Mouse (Mus musculus): Measurements from ENCODE around the gene Tmem94. TPM values are rescaled to one million over a fixed set of nuclear protein-coding genes. Genes with fewer than 3 reads are reported as not detected.
A peak's percentile ranks its signal among the peaks of the same experiment; 100 is the strongest.

Tmem94 gene
- polyA plus RNA-seq, 1 experiment from 2014 or later = 42.1 TPM

- ATAC-seq (ENCODE audit: low FRiP score) = no peak
- WGBS = 39% methylated on average over 7 of the region's 7 CpGs
- H3K4me1 ChIP-seq = peaks cover 71% of the 10 kb centered on the region
- peak overlapping the region; percentile 76 for H3K9ac ChIP-seq
- no peaks in the 10 kb centered on the region for H3K27me3 ChIP-seq
- H3K4me2 ChIP-seq (replicated peaks) = peak overlapping the region; percentile 83
- no peaks in the 10 kb centered on the region for H3K9me3 ChIP-seq (replicated peaks)
- H3K27ac ChIP-seq = 0 out of 2 replicates have a peak overlapping the region, but pooled peaks have one; percentile 25
- peaks cover 14% of the 10 kb centered on the region for H3K36me3 ChIP-seq
- peak overlapping the region; percentile 93 for H3K4me3 ChIP-seq
Measured at GRCm38 (mm10) chr11:115812095-115812494, 46.9 kb downstream of the Tmem94 start.

DNA sequence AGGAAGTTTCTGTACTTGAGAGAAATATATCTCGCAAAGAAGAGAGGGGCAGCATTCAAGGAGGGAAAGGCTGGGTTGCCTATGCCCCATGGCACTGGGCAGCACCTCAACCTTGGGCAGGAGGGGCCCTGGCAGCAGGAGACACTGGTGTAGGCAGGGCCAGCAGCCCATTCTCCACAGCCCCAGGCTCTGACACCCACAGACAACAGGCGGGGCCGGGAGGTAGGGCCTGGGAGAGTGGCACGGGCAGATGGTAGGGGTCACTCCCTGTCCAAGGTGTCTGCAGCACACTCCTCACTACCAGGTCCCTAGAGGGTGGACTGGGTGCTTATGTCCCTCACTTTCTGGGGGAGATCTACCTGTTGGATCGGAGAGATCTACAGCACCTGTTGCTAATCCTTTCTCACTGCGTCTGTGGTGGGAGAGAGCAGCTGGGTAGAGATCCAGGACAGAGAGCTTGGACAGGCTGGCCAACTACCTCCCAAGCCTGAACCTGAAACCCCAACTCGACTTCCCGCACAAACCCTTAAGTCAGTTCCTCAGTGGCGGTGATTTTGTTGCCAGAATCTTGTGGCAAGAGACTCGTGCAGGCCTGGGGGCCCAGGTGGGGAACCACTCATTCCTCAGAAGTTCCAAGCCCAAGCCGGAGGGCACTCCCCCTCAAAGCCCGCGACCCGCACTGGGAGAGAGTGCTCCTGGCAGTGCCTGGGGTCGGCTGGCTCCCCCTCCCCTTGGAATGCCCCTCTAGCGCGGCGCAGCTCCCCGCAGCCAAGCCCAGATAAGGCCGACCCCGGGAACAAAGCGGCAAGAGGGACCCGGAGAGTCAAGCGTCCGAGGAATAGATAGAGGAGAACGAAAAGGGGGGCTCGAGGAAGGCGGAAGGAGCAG, 47.5 kb downstream of the Tmem94 start:
- peak overlapping the region; percentile 76 for H3K9ac ChIP-seq
- H3K36me3 ChIP-seq = 0 out of 2 replicates have a peak, but pooled peaks cover 10% of the 10 kb centered on the region
- ATAC-seq (ENCODE audit: low FRiP score) = peak; percentile 36
- H3K4me2 ChIP-seq (replicated peaks) = peak overlapping the region; percentile 83
- no peaks in the 10 kb centered on the region for H3K9me3 ChIP-seq (replicated peaks)
- H3K27ac ChIP-seq = peak overlapping the region; percentile 58; the same call in 1 of the 2 replicates
- no peaks in the 10 kb centered on the region for H3K27me3 ChIP-seq
- WGBS = 2% methylated on average over 28 of the region's 28 CpGs
- H3K4me1 ChIP-seq = peaks cover 64% of the 10 kb centered on the region
- peak overlapping the region; percentile 93 for H3K4me3 ChIP-seq

DNA sequence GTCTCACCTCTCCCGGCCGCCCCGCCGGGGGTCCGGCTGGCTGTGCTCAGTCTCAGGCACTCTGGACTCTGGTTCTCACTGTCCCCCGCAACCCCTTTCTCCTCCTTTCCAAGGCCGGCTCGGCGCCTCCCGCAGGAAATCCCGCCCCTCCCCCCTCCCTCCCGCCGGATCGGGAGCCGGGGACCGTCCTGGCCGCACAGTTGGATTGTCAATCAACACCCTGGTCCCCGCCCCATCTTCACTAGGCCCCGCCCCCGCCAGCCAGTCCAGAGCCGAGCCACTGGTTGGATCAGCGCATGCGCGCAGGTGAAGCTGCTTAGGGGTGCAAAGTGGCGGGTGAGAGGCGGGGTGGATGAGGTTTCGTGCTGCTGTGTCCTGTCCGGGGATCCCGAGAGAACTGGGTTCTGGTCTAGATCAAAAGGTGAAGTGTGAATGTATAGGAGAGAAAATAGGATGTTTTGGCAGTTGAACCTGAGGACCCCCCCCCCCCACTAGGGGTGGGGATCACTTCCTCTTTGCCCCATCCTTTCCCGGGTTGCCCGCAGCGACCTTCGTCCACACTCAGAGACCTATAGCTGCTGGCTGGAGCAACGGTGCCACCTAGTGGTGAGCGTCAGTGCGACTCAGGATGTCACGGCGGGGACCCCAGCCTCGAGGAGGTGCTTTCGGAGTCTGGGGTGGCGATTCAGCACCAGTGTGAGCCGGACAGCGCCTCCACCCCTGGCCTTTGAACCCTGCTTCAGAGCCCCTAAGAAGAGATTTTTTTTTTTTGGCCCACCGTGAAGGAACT, 48.5 kb downstream of the Tmem94 start, which contains the start of gene Caskin2:
Gene Caskin2, minus strand, starts transcription at position 133 of the 790 bp plus-strand sequence.
- under 1% methylated on average over 43 of the region's 44 CpGs for WGBS
- Histone ChIP-seq H3K4me3 (peak within 1 kb of the TSS; percentile 93), H3K36me3 (peaks cover 16% of the 10 kb centered on the region), H3K4me1 (peaks cover 55% of the 10 kb centered on the region), H3K9me3 (replicated peaks) (no peaks in the 10 kb centered on the region), H3K4me2 (replicated peaks) (peak within 1 kb of the TSS; percentile 83), H3K9ac (peak within 1 kb of the TSS; percentile 85), H3K27ac (peak within 1 kb of the TSS; percentile 58), H3K27me3 (no peaks in the 10 kb centered on the region)
- ATAC-seq (ENCODE audit: low FRiP score) = peak; percentile 92

- Histone ChIP-seq H3K36me3 (peaks cover 23% of the 10 kb centered on the region), H3K4me3 (peak within 1 kb of the TSS; percentile 93), H3K9me3 (replicated peaks) (no peaks in the 10 kb centered on the region), H3K27ac (peak within 1 kb of the TSS; percentile 75), H3K4me2 (replicated peaks) (peak within 1 kb of the TSS; percentile 83), H3K27me3 (no peaks in the 10 kb centered on the region), H3K4me1 (peaks cover 43% of the 10 kb centered on the region), H3K9ac (peak within 1 kb of the TSS; percentile 85)
- ATAC-seq (ENCODE audit: low FRiP score) = peak; percentile 51
- WGBS = under 1% methylated on average over 71 of the region's 84 CpGs
Measured at GRCm38 (mm10) chr11:115814605-115815450, 49.6 kb downstream of the Tmem94 start, which contains the start of gene Tsen54. Gene Tsen54 (plus strand): TSS chr11:115814724.

- no peak overlapping the region for H3K9ac ChIP-seq
- H3K9me3 ChIP-seq (replicated peaks) = no peaks in the 10 kb centered on the region
- H3K4me1 ChIP-seq = peaks cover 19% of the 10 kb centered on the region
- 82% methylated on average over 5 of the region's 5 CpGs for WGBS
- peaks cover 1% of the 10 kb centered on the region for H3K27me3 ChIP-seq
- no peak overlapping the region for H3K27ac ChIP-seq
- H3K4me3 ChIP-seq = no peak overlapping the region
- no peak for ATAC-seq (ENCODE audit: low FRiP score)
- H3K36me3 ChIP-seq = peaks cover 38% of the 10 kb centered on the region
- H3K4me2 ChIP-seq (replicated peaks) = no peak overlapping the region
Measured at GRCm38 (mm10) chr11:115817331-115817730, 52.1 kb downstream of the Tmem94 start.

DNA sequence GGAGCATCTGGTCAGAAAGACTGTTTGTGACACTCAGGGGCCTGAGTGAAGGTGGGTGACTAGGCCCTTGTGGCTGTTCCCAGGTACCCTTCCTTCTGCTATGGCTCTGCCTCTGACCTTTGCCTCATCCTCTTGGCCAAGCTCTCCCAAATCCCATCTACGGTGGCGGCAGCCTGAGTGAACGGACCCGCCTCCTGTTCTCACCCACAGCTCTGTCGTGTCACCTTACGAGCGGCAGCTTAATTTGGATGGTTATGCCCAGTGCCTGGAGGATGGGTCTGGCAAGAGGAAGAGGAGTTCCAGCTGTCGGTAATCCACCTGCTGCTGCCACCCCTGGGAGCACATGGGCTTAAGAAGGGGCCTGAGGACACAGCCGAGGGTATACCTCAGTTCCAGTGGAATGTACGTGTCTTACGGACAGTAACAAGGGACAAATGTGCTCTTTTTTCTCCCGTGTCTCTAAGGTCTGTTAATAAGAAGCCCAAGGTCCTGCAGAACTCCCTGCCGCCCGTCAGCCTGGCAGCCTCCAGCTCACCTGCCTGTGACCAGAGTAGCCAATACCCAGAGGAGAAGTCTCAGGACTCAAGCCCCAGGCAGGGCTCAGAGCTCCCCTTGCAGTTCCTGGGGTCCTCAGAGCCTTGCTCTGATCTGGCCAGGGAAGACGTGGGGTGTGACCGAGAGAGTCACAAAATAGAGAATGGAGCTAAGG, 54.8 kb downstream of the Tmem94 start:
- Histone ChIP-seq H3K27me3 (peaks cover 29% of the 10 kb centered on the region), H3K27ac (no peak overlapping the region), H3K36me3 (peaks cover 43% of the 10 kb centered on the region), H3K4me3 (no peak overlapping the region), H3K9me3 (replicated peaks) (no peaks in the 10 kb centered on the region), H3K4me1 (peaks cover 24% of the 10 kb centered on the region), H3K9ac (no peak overlapping the region), H3K4me2 (replicated peaks) (no peak overlapping the region)
- ATAC-seq (ENCODE audit: low FRiP score) = no peak
- WGBS = 91% methylated on average over 16 of the region's 16 CpGs

GRCm38 (mm10) chr11:115821001-115821400, 55.8 kb downstream of the Tmem94 start:
- H3K4me1 ChIP-seq = peaks cover 14% of the 10 kb centered on the region
- WGBS = 94% methylated on average over 4 of the region's 4 CpGs
- ATAC-seq (ENCODE audit: low FRiP score) = no peak

GRCm38 (mm10) chr11:115823774-115824740, 58.8 kb downstream of the Tmem94 start, which contains the start of gene Llgl2:
Gene Llgl2 (plus strand): TSS chr11:115824049.
- peak; percentile 90 for ATAC-seq (ENCODE audit: low FRiP score)
- Histone ChIP-seq H3K27ac (no peak within 1 kb of the TSS), H3K27me3 (peaks cover 63% of the 10 kb centered on the region), H3K9me3 (replicated peaks) (no peaks in the 10 kb centered on the region), H3K4me2 (replicated peaks) (peak within 1 kb of the TSS; percentile 78), H3K9ac (peak within 1 kb of the TSS; percentile 51), H3K36me3 (peaks cover 35% of the 10 kb centered on the region), H3K4me3 (peak within 1 kb of the TSS; percentile 57), H3K4me1 (peaks cover 15% of the 10 kb centered on the region)
- WGBS = under 1% methylated on average over 85 of the region's 87 CpGs

More at GRCm38 (mm10) chr11:115821001-115821400, 55.8 kb downstream of the Tmem94 start:
- no peak overlapping the region for H3K9ac ChIP-seq
- no peak overlapping the region for H3K4me3 ChIP-seq
- H3K36me3 ChIP-seq = peaks cover 43% of the 10 kb centered on the region
- no peak overlapping the region for H3K27ac ChIP-seq
- H3K27me3 ChIP-seq = peaks cover 38% of the 10 kb centered on the region
- H3K4me2 ChIP-seq (replicated peaks) = no peak overlapping the region
- H3K9me3 ChIP-seq (replicated peaks) = no peaks in the 10 kb centered on the region

- H3K27me3 ChIP-seq = peaks cover 70% of the 10 kb centered on the region
Measured at GRCm38 (mm10) chr11:115824813-115825212, 59.6 kb downstream of the Tmem94 start.

GRCm38 (mm10) chr11:115826487-115826886, 61.3 kb downstream of the Tmem94 start:
- ATAC-seq (ENCODE audit: low FRiP score) = no peak
- peaks cover 22% of the 10 kb centered on the region for H3K4me1 ChIP-seq
- H3K9me3 ChIP-seq (replicated peaks) = no peaks in the 10 kb centered on the region
- H3K4me3 ChIP-seq = no peak overlapping the region
- peaks cover 14% of the 10 kb centered on the region for H3K36me3 ChIP-seq
- H3K27ac ChIP-seq = no peak overlapping the region
- H3K27me3 ChIP-seq = peaks cover 86% of the 10 kb centered on the region
- H3K4me2 ChIP-seq (replicated peaks) = no peak overlapping the region
- no peak overlapping the region for H3K9ac ChIP-seq
- 43% methylated on average over 5 of the region's 5 CpGs for WGBS

More at GRCm38 (mm10) chr11:115824813-115825212, 59.6 kb downstream of the Tmem94 start:
- Histone ChIP-seq H3K9me3 (replicated peaks) (no peaks in the 10 kb centered on the region), H3K4me2 (replicated peaks) (peak overlapping the region; percentile 78), H3K36me3 (peaks cover 31% of the 10 kb centered on the region), H3K4me3 (peak overlapping the region; percentile 57), H3K4me1 (peaks cover 15% of the 10 kb centered on the region), H3K9ac (no peak overlapping the region), H3K27ac (no peak overlapping the region)
- ATAC-seq (ENCODE audit: low FRiP score) = no peak
- WGBS = 20% methylated on average over 11 of the region's 11 CpGs
